Mouse (Mus musculus): ENCODE measurements around the gene Il27ra. TPM values are rescaled to one million over a fixed set of nuclear protein-coding genes. Genes with fewer than 3 reads are reported as not detected.
A peak's percentile ranks its signal among the peaks of the same experiment; 100 is the strongest.
"Not testable (repeated sequence)": the region's sequence is repeated elsewhere in the genome, so short reads cannot be mapped to it uniquely, and the experiment has no call there.

The Il27ra gene
- polyA plus RNA-seq, 1 experiment from 2014 or later = 1.7 TPM

GRCm38 (mm10) chr8:83999825-84000224 lies 42.6 kb downstream of the Il27ra start:
- peaks cover 29% of the 10 kb centered on the region for H3K4me1 ChIP-seq
- no peaks in the 10 kb centered on the region for H3K27me3 ChIP-seq (replicated peaks)
- no peak overlapping the region for H3K9ac ChIP-seq
- H3K4me3 ChIP-seq (replicated peaks) = no peak overlapping the region
- ATAC-seq (ENCODE audit: insufficient read depth, low FRiP score, low read depth) = no peak
- H3K27ac ChIP-seq = no peak overlapping the region
- WGBS = 85% methylated on average over 2 of the region's 2 CpGs
- H3K36me3 ChIP-seq = peaks cover 20% of the 10 kb centered on the region
- 0 out of 2 replicates have a peak overlapping the region, but pooled peaks have one; percentile 91 for H3K4me2 ChIP-seq
- no peaks in the 10 kb centered on the region for H3K9me3 ChIP-seq

- Histone ChIP-seq H3K36me3 (peaks cover 20% of the 10 kb centered on the region), H3K9me3 (no peaks in the 10 kb centered on the region), H3K27me3 (replicated peaks) (no peaks in the 10 kb centered on the region), H3K4me2 (peak overlapping the region; percentile 91), H3K27ac (0 out of 2 replicates have a peak overlapping the region, but pooled peaks have one; percentile 90), H3K9ac (0 out of 2 replicates have a peak overlapping the region, but pooled peaks have one; percentile 63), H3K4me1 (peaks cover 26% of the 10 kb centered on the region), H3K4me3 (replicated peaks) (peak overlapping the region; percentile 78)
- 59% methylated on average over 16 of the region's 16 CpGs for WGBS
- no peak for ATAC-seq (ENCODE audit: insufficient read depth, low FRiP score, low read depth)
Observed at GRCm38 (mm10) chr8:83999057-83999705, 43.2 kb downstream of the Il27ra start.

- peak overlapping the region; percentile 78 for H3K4me3 ChIP-seq (replicated peaks)
- peak overlapping the region; percentile 91 for H3K4me2 ChIP-seq
- 1% methylated on average over 81 of the region's 92 CpGs for WGBS
- H3K9me3 ChIP-seq = no peaks in the 10 kb centered on the region
- no peaks in the 10 kb centered on the region for H3K27me3 ChIP-seq (replicated peaks)
- peak overlapping the region; percentile 90 for H3K27ac ChIP-seq
- H3K36me3 ChIP-seq = peaks cover 24% of the 10 kb centered on the region
- ATAC-seq (ENCODE audit: insufficient read depth, low FRiP score, low read depth) = no peak
- peaks cover 25% of the 10 kb centered on the region for H3K4me1 ChIP-seq
- peak overlapping the region; percentile 63 for H3K9ac ChIP-seq
Observed at GRCm38 (mm10) chr8:83998231-83999056, 43.9 kb downstream of the Il27ra start.

- peak within 1 kb of the TSS; percentile 84 for H3K4me3 ChIP-seq (replicated peaks)
- peak within 1 kb of the TSS; percentile 82 for H3K9ac ChIP-seq
- peak within 1 kb of the TSS; percentile 98 for H3K27ac ChIP-seq
- WGBS = under 1% methylated on average over 30 of the region's 112 CpGs
- ATAC-seq (ENCODE audit: insufficient read depth, low FRiP score, low read depth) = no peak
- H3K27me3 ChIP-seq (replicated peaks) = no peaks in the 10 kb centered on the region
- H3K36me3 ChIP-seq = peaks cover 26% of the 10 kb centered on the region
- peaks cover 21% of the 10 kb centered on the region for H3K4me1 ChIP-seq
- no peaks in the 10 kb centered on the region for H3K9me3 ChIP-seq
- H3K4me2 ChIP-seq = peak within 1 kb of the TSS; percentile 91
Observed at GRCm38 (mm10) chr8:83997511-83998141, 44.8 kb downstream of the Il27ra start, which contains the start of gene Samd1. TSS of gene Samd1 (plus strand) at chr8:83997672.

GRCm38 (mm10) chr8:83996567-83997505 lies 45.6 kb downstream of the Il27ra start:
- H3K36me3 ChIP-seq = peaks cover 23% of the 10 kb centered on the region
- H3K27ac ChIP-seq = peak overlapping the region; percentile 98
- H3K9me3 ChIP-seq = no peaks in the 10 kb centered on the region
- ATAC-seq (ENCODE audit: insufficient read depth, low FRiP score, low read depth) = peak; percentile 88
- 0% methylated on average over 73 of the region's 103 CpGs for WGBS
- peak overlapping the region; percentile 91 for H3K4me2 ChIP-seq
- peak overlapping the region; percentile 84 for H3K4me3 ChIP-seq (replicated peaks)
- peak overlapping the region; percentile 82; the same call in 1 of the 2 replicates for H3K9ac ChIP-seq
- H3K27me3 ChIP-seq (replicated peaks) = no peaks in the 10 kb centered on the region
- peaks cover 21% of the 10 kb centered on the region for H3K4me1 ChIP-seq

GRCm38 (mm10) chr8:83995973-83996372 lies 46.4 kb downstream of the Il27ra start:
- Histone ChIP-seq H3K9me3 (no peaks in the 10 kb centered on the region), H3K9ac (no peak overlapping the region; the same call in 1 of the 2 replicates), H3K27me3 (replicated peaks) (no peaks in the 10 kb centered on the region), H3K4me1 (peaks cover 15% of the 10 kb centered on the region), H3K36me3 (peaks cover 16% of the 10 kb centered on the region), H3K4me2 (peak overlapping the region; percentile 91), H3K4me3 (replicated peaks) (peak overlapping the region; percentile 84), H3K27ac (peak overlapping the region; percentile 98; the same call in 1 of the 2 replicates)
- 20% methylated on average over 12 of the region's 12 CpGs for WGBS
- ATAC-seq (ENCODE audit: insufficient read depth, low FRiP score, low read depth) = no peak

GRCm38 (mm10) chr8:83994030-83994429 lies 48.4 kb downstream of the Il27ra start:
- H3K9me3 ChIP-seq = no peaks in the 10 kb centered on the region
- 74% methylated on average over 3 of the region's 3 CpGs for WGBS

GRCm38 (mm10) chr8:83992488-83992887 lies 49.9 kb downstream of the Il27ra start:
- H3K4me2 ChIP-seq = no peak overlapping the region
- H3K27me3 ChIP-seq (replicated peaks) = no peaks in the 10 kb centered on the region
- no peak overlapping the region for H3K4me3 ChIP-seq (replicated peaks)
- WGBS = 78% methylated on average over 2 of the region's 2 CpGs
- H3K27ac ChIP-seq = no peak overlapping the region
- no peaks in the 10 kb centered on the region; the same call in 1 of the 2 replicates for H3K4me1 ChIP-seq
- no peaks in the 10 kb centered on the region for H3K9me3 ChIP-seq
- H3K36me3 ChIP-seq = peaks cover 37% of the 10 kb centered on the region
- no peak for ATAC-seq (ENCODE audit: insufficient read depth, low FRiP score, low read depth)
- no peak overlapping the region for H3K9ac ChIP-seq

More at GRCm38 (mm10) chr8:83994030-83994429, 48.4 kb downstream of the Il27ra start:
- no peak overlapping the region for H3K4me2 ChIP-seq
- H3K9ac ChIP-seq = no peak overlapping the region
- H3K27me3 ChIP-seq (replicated peaks) = no peaks in the 10 kb centered on the region
- no peak overlapping the region for H3K27ac ChIP-seq
- H3K4me1 ChIP-seq = peaks cover 4% of the 10 kb centered on the region
- no peak overlapping the region for H3K4me3 ChIP-seq (replicated peaks)
- ATAC-seq (ENCODE audit: insufficient read depth, low FRiP score, low read depth) = no peak
- peaks cover 25% of the 10 kb centered on the region for H3K36me3 ChIP-seq

GRCm38 (mm10) chr8:83990170-83990569 lies 52.2 kb downstream of the Il27ra start:
- Histone ChIP-seq H3K36me3 (peaks cover 47% of the 10 kb centered on the region), H3K4me1 (no peaks in the 10 kb centered on the region)

GRCm38 (mm10) chr8:83989243-83989642 lies 53.1 kb downstream of the Il27ra start:
- ATAC-seq (ENCODE audit: insufficient read depth, low FRiP score, low read depth) = no peak

More at GRCm38 (mm10) chr8:83990170-83990569, 52.2 kb downstream of the Il27ra start:
- no peak for ATAC-seq (ENCODE audit: insufficient read depth, low FRiP score, low read depth)
- no peaks in the 10 kb centered on the region for H3K27me3 ChIP-seq (replicated peaks)
- H3K27ac ChIP-seq = no peak overlapping the region
- H3K9me3 ChIP-seq = no peaks in the 10 kb centered on the region
- WGBS = 95% methylated on average over 14 of the region's 14 CpGs
- H3K9ac ChIP-seq = no peak overlapping the region
- H3K4me2 ChIP-seq = no peak overlapping the region
- H3K4me3 ChIP-seq (replicated peaks) = no peak overlapping the region

GRCm38 (mm10) chr8:83983222-83983621 lies 59.2 kb downstream of the Il27ra start:
- ATAC-seq (ENCODE audit: insufficient read depth, low FRiP score, low read depth); H3K9ac ChIP-seq; H3K4me3 ChIP-seq (replicated peaks); H3K27me3 ChIP-seq (replicated peaks); H3K4me1 ChIP-seq; H3K27ac ChIP-seq; H3K4me2 ChIP-seq; H3K9me3 ChIP-seq: not testable (repeated sequence)
- WGBS = 98% methylated on average over 2 of the region's 2 CpGs
- peaks cover 51% of the 10 kb centered on the region for H3K36me3 ChIP-seq

More at GRCm38 (mm10) chr8:83989243-83989642, 53.1 kb downstream of the Il27ra start:
- no peak overlapping the region for H3K27ac ChIP-seq
- H3K4me3 ChIP-seq (replicated peaks) = no peak overlapping the region
- H3K36me3 ChIP-seq = peaks cover 54% of the 10 kb centered on the region
- no peaks in the 10 kb centered on the region for H3K27me3 ChIP-seq (replicated peaks)
- H3K4me2 ChIP-seq = no peak overlapping the region
- no peaks in the 10 kb centered on the region for H3K4me1 ChIP-seq
- H3K9me3 ChIP-seq = no peaks in the 10 kb centered on the region
- WGBS = 86% methylated on average over 7 of the region's 7 CpGs
- no peak overlapping the region for H3K9ac ChIP-seq

All from stomach, embryonic 15.5 days (tissue).